ENCODE assay signal across 11 mouse cellular contexts in genomic region chr11:118210962-118211361, GRCm38 (mm10). TPM values are rescaled to one million over a fixed set of nuclear protein-coding genes. Genes with fewer than 3 reads are reported as not detected.
A peak's percentile ranks its signal among the peaks of the same experiment; 100 is the strongest.
DNase-seq lines count a peak whose midpoint lies in the region; ATAC-seq and TF ChIP-seq lines count a peak whose summit lies in the region.
"Had no signal": no experiment of that assay in that cellular context is flagged by ENCODE, and none has a peak within 500 bp of the region (broad histone marks: within the 10 kb centered on the region; RNA-seq: fewer than 3 reads in every experiment).

No protein-coding gene starts in this region.

- no peaks in the 10 kb centered on the region for H3K9me3 ChIP-seq in hindbrain, embryonic 10.5 days
- no peaks in the 10 kb centered on the region for H3K9me3 ChIP-seq in hindbrain, embryonic 14.5 days (ENCODE audit: control insufficient read depth, low read length)
- no peaks in the 10 kb centered on the region for H3K9me3 ChIP-seq in neural tube, embryonic 13.5 days
- no peaks in the 10 kb centered on the region for H3K9me3 ChIP-seq in neural tube, embryonic 15.5 days (replicated peaks)
- no peaks in the 10 kb centered on the region for H3K9me3 ChIP-seq in intestine, embryonic 16.5 days (ENCODE audit: control insufficient read depth, low read length)
- H3K9me3 ChIP-seq: forebrain, embryonic 12.5 days; G1E; heart, embryonic 12.5 days had no signal

- H3K27me3 ChIP-seq in hindbrain, embryonic 10.5 days (ENCODE audit: insufficient read depth, poor library complexity, severe bottlenecking), result no peaks in the 10 kb centered on the region
- no peaks in the 10 kb centered on the region for H3K27me3 ChIP-seq in hindbrain, embryonic 14.5 days (ENCODE audit: control insufficient read depth, insufficient read depth, low read length)
- no peaks in the 10 kb centered on the region for H3K27me3 ChIP-seq in neural tube, embryonic 13.5 days
- no peaks in the 10 kb centered on the region for H3K27me3 ChIP-seq in neural tube, embryonic 15.5 days (replicated peaks)
- no peaks in the 10 kb centered on the region for H3K27me3 ChIP-seq in intestine, embryonic 16.5 days (replicated peaks; ENCODE audit: control insufficient read depth, insufficient read depth, low read length)
- H3K27me3 ChIP-seq in small intestine, adult 2 months (ENCODE audit: control insufficient read depth, insufficient read depth, low read length), result no peaks in the 10 kb centered on the region
- H3K27me3 ChIP-seq: forebrain, embryonic 12.5 days; heart, embryonic 12.5 days had no signal

- WGBS in hindbrain, embryonic 10.5 days, result 89% methylated on average over 5 of the region's 5 CpGs
- 85% methylated on average over 5 of the region's 5 CpGs for WGBS in hindbrain, embryonic 14.5 days
- WGBS in neural tube, embryonic 13.5 days, result 87% methylated on average over 5 of the region's 5 CpGs
- WGBS in neural tube, embryonic 15.5 days, result 89% methylated on average over 5 of the region's 5 CpGs
- 81% methylated on average over 5 of the region's 5 CpGs for WGBS in intestine, embryonic 16.5 days
- WGBS in small intestine, adult 2 months, result 48% methylated on average over 5 of the region's 5 CpGs

- TF ChIP-seq POLR2A in small intestine, adult 2 months (IDR thresholded peaks at IDR 0.05; ENCODE audit: low read depth, low read length), result no peak

- no peak for ATAC-seq in hindbrain, embryonic 14.5 days (ENCODE audit: low FRiP score)
- ATAC-seq in neural tube, embryonic 13.5 days (ENCODE audit: low read depth), result no peak
- no peak for ATAC-seq in neural tube, embryonic 15.5 days (ENCODE audit: low FRiP score)
- ATAC-seq in intestine, embryonic 16.5 days, result peak; percentile 58

- no peaks in the 10 kb centered on the region for H3K36me3 ChIP-seq in hindbrain, embryonic 10.5 days
- no peaks in the 10 kb centered on the region for H3K36me3 ChIP-seq in hindbrain, embryonic 14.5 days (replicated peaks; ENCODE audit: control insufficient read depth, insufficient read depth)
- no peaks in the 10 kb centered on the region for H3K36me3 ChIP-seq in neural tube, embryonic 13.5 days
- H3K36me3 ChIP-seq in neural tube, embryonic 15.5 days, result no peaks in the 10 kb centered on the region
- H3K36me3 ChIP-seq in intestine, embryonic 16.5 days (ENCODE audit: control insufficient read depth, insufficient read depth, low read length), result no peaks in the 10 kb centered on the region
- H3K36me3 ChIP-seq in small intestine, adult 2 months (ENCODE audit: control insufficient read depth, insufficient read depth, low read length), result no peaks in the 10 kb centered on the region
- H3K36me3 ChIP-seq: forebrain, embryonic 12.5 days; G1E; heart, embryonic 12.5 days had no signal

- DNase-seq in hindbrain, embryonic 10.5 days (ENCODE audit: low spot score), result no peak
- no peak for DNase-seq in hindbrain, embryonic 14.5 days (ENCODE audit: low spot score)
- no peak for DNase-seq in gastrocnemius, postnatal 10 days
- DNase-seq in right cerebral cortex, postnatal 4 days, result no peak

- no peak for TF ChIP-seq CTCF in small intestine, adult 2 months (IDR thresholded peaks at IDR 0.05; ENCODE audit: extremely low read depth, insufficient read length, insufficient replicate concordance, low read depth, low read length)

- H3K4me3 ChIP-seq in hindbrain, embryonic 10.5 days, result no peak overlapping the region
- no peak overlapping the region for H3K4me3 ChIP-seq in hindbrain, embryonic 14.5 days (replicated peaks; ENCODE audit: low read length)
- no peak overlapping the region for H3K4me3 ChIP-seq in neural tube, embryonic 13.5 days
- no peak overlapping the region for H3K4me3 ChIP-seq in neural tube, embryonic 15.5 days (replicated peaks)
- no peak overlapping the region for H3K4me3 ChIP-seq in intestine, embryonic 16.5 days (ENCODE audit: low read length)
- peak overlapping the region; percentile 11; the same call in 1 of the 2 replicates for H3K4me3 ChIP-seq in small intestine, adult 2 months (ENCODE audit: low read depth, low read length)
- H3K4me3 ChIP-seq: forebrain, embryonic 12.5 days; heart, embryonic 12.5 days had no signal

- no peak overlapping the region for H3K4me2 ChIP-seq in hindbrain, embryonic 14.5 days (replicated peaks)
- H3K4me2 ChIP-seq in neural tube, embryonic 13.5 days, result no peak overlapping the region
- H3K4me2 ChIP-seq in neural tube, embryonic 15.5 days, result no peak overlapping the region
- H3K4me2 ChIP-seq in intestine, embryonic 16.5 days (ENCODE audit: low read depth, low read length), result no peak overlapping the region
- H3K4me2 ChIP-seq: forebrain, embryonic 12.5 days; heart, embryonic 12.5 days had no signal

- H3K9ac ChIP-seq in hindbrain, embryonic 14.5 days, result no peak overlapping the region
- 0 out of 2 replicates have a peak overlapping the region, but pooled peaks have one; percentile 12 for H3K9ac ChIP-seq in neural tube, embryonic 13.5 days
- no peak overlapping the region for H3K9ac ChIP-seq in neural tube, embryonic 15.5 days (replicated peaks)
- 0 out of 2 replicates have a peak overlapping the region, but pooled peaks have one; percentile 9 for H3K9ac ChIP-seq in intestine, embryonic 16.5 days (ENCODE audit: low read depth, low read length)
- H3K9ac ChIP-seq: forebrain, embryonic 12.5 days had no signal

- peak overlapping the region; percentile 77 for H3K27ac ChIP-seq in hindbrain, embryonic 10.5 days
- no peak overlapping the region for H3K27ac ChIP-seq in hindbrain, embryonic 14.5 days
- H3K27ac ChIP-seq in neural tube, embryonic 13.5 days (replicated peaks), result peak overlapping the region; percentile 43; the same call in 1 of the 2 replicates
- H3K27ac ChIP-seq in neural tube, embryonic 15.5 days (replicated peaks), result no peak overlapping the region
- peak overlapping the region; percentile 50; the same call in 1 of the 2 replicates for H3K27ac ChIP-seq in intestine, embryonic 16.5 days (ENCODE audit: low read length)
- peak overlapping the region; percentile 72 for H3K27ac ChIP-seq in small intestine, adult 2 months (ENCODE audit: insufficient read depth, low read depth, low read length)
- H3K27ac ChIP-seq: forebrain, embryonic 12.5 days had no signal

- peaks cover 67% of the 10 kb centered on the region for H3K4me1 ChIP-seq in hindbrain, embryonic 10.5 days (replicated peaks)
- peaks cover 51% of the 10 kb centered on the region for H3K4me1 ChIP-seq in hindbrain, embryonic 14.5 days (replicated peaks; ENCODE audit: control insufficient read depth, insufficient read depth, low read length)
- peaks cover 67% of the 10 kb centered on the region for H3K4me1 ChIP-seq in neural tube, embryonic 13.5 days (replicated peaks)
- H3K4me1 ChIP-seq in neural tube, embryonic 15.5 days, result peaks cover 55% of the 10 kb centered on the region
- peaks cover 52% of the 10 kb centered on the region for H3K4me1 ChIP-seq in intestine, embryonic 16.5 days (ENCODE audit: control insufficient read depth, insufficient read depth, low read length)
- peaks cover 37% of the 10 kb centered on the region for H3K4me1 ChIP-seq in small intestine, adult 2 months (ENCODE audit: control insufficient read depth, insufficient read depth, insufficient read length, low read length)

RNA-seq across cellular contexts. Expression of gene Cyth1, which starts 37.4 kb away (rescaled TPM):
- polyA plus RNA-seq in hindbrain, embryonic 10.5 days (2016; fragmentation: Nextera tagmentation; extraction: Ambion mirVana), result 13.9 and 23.0 TPM in 2 replicates
- 18.1 and 18.7 TPM in 2 replicates for polyA plus RNA-seq in hindbrain, embryonic 14.5 days (2014; fragmentation: Nextera tagmentation; extraction: Ambion mirVana)
- polyA plus RNA-seq in neural tube, embryonic 13.5 days (2015; fragmentation: Nextera tagmentation; extraction: Ambion mirVana), result 24.4 and 25.2 TPM in 2 replicates
- 22.5 and 24.8 TPM in 2 replicates for polyA plus RNA-seq in neural tube, embryonic 15.5 days (2015; fragmentation: Nextera tagmentation; extraction: Ambion mirVana)
- 9.6 and 9.8 TPM in 2 replicates for polyA plus RNA-seq in intestine, embryonic 16.5 days (2015; fragmentation: Nextera tagmentation; extraction: Ambion mirVana)
- polyA plus RNA-seq in small intestine, adult 2 months (2012; rRNA removed), result 8.5 and 19.6 TPM in 2 replicates
- 10 to 100 TPM; 26.4 to 30.7 TPM for total RNA-seq in gastrocnemius, postnatal 10 days (2021)

Comparison
In these comparisons a context has a peak if more than half of its experiments do, and no peak if none do; other contexts are left out.
1. H3K27ac ChIP-seq: peak in hindbrain, embryonic 10.5 days (single experiment), neural tube, embryonic 13.5 days (single experiment), intestine, embryonic 16.5 days (single experiment) and small intestine, adult 2 months (single experiment); none in hindbrain, embryonic 14.5 days (single experiment) and neural tube, embryonic 15.5 days (single experiment).
2. H3K9ac ChIP-seq: peak in neural tube, embryonic 13.5 days (single experiment) and intestine, embryonic 16.5 days (single experiment); none in hindbrain, embryonic 14.5 days (single experiment) and neural tube, embryonic 15.5 days (single experiment).